Mouse (Mus musculus) embryo, embryonic 10.5 days (tissue): Measurements from ENCODE around the gene Gm11027.
A peak's percentile ranks its signal among the peaks of the same experiment; 100 is the strongest.

Experiments
- DNase-seq: peaks from one replicate; pipeline ENCODE4 v3.0.0-alpha.2; 2015; ENCODE audit warnings: low spot score

The Gm11027 gene

DNA sequence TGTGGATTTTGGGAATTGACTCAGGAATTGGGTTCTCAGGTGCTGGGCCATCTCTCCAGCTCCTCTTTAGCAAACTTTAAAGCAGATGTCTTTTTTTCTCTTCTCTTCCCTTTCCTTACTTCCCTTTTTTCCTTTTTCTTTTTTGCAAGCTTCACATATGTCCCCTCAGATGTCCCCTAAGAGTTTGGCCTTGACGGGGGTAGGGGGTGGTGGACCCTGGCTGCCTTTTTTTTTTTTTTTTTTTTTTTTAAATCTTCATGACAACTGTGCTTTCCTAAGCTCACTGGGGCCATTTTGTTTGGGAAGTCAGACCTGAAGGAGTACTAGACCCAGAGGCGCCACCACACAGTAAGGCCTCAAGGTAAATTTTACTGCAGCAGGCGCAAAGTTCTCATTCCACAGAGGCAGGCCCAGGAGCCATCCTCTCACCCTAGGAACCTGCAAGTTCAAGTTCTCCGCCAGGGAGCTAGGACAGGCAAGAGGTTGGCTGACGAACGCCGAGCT is 5.0 kb downstream of the Gm11027 start:
- DNase-seq = no peak

GRCm38 (mm10) chr12:116280653-116281364 is 5.6 kb downstream of the Gm11027 start, which contains the start of gene Esyt2:
TSS of gene Esyt2 (plus strand) at chr12:116281196.
- DNase-seq = peak; percentile 99

DNA sequence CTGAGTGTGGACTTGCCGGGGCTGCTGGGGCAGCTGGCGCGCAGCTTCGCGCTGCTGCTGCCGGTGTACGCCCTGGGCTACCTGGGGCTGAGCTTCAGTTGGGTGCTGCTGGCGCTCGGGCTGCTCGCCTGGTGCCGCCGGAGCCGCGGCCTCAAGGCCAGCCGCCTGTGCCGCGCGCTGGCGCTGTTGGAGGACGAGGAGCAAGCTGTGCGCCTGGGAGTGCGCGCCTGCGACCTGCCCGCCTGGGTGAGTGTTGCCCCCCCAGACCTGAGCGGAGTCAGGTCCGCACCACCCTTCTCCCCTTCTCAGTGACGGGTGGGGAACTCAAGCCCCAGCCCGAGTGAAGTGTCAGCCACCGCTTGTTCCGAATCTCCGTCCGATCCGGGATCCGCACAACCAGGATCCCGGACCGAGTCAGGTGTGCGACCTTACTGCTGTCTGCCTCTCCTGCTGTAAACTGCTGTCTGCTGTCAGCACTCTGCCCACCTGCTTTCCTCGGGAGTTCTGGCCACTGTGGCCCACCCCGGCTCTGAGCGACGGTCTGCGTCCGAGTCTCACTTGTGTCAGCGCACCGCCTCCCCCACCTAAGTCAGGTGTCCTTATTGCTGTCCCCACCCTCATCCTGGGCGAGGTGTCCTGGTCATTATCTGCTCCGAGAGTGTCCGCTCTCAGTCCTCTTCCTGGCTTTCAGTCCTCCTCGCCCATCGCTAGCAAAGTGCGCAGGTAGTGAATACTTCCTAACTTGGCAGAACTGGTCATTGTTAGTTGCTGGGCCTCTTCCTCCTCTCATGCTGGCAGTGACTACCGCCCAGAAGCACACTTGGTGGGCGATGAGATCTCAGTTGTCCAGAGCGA is 6.5 kb downstream of the Gm11027 start:
- peak; percentile 36 for DNase-seq

- no peak for DNase-seq
Observed at GRCm38 (mm10) chr12:116282856-116283255, 7.7 kb downstream of the Gm11027 start.

DNA sequence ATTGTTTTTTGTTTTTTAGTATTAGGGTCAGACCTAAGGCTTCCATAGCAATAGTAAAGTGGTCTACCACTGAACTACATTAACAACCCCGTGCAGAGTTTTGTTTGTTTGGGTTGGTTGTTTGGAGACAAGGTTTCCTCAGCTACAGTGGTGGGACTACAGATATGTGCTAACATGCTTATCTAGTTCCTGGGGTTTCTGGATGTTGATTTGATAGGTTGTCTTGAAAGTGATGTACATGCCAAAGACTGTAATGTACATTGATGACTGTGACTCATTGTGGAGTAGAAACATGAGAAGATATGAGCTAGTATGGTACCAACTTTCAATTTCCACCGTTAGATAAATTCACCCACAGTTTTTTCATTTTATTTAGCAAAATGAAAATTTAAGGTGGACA is 8.3 kb downstream of the Gm11027 start:
- DNase-seq = no peak

DNA sequence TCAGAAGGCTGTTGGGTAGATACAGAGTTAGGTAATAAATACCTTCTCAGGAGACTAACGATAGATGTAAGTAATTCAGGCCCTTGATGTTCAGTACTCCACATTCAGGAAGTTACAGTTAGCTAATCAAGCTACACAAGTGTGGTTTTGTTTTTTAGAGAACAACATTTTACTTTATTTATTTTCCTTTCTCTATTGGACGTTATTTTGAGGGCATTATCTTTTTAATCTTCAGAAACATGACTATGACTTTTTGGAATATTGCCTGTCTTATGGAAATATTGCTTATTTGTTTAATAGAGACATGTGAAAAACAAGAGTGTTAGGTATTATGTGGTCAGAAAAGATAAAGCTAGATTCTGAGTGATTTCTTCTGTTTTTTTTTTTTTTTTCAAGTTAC is 18.0 kb downstream of the Gm11027 start:
- DNase-seq = no peak

- DNase-seq = no peak
Observed at GRCm38 (mm10) chr12:116293599-116294292, 18.6 kb downstream of the Gm11027 start.

- DNase-seq = no peak
Observed at GRCm38 (mm10) chr12:116299906-116300305, 24.7 kb downstream of the Gm11027 start.

- DNase-seq = no peak
Observed at GRCm38 (mm10) chr12:116302181-116302580, 27.0 kb downstream of the Gm11027 start.

GRCm38 (mm10) chr12:116306042-116306441 is 30.9 kb downstream of the Gm11027 start:
- DNase-seq = no peak

DNA sequence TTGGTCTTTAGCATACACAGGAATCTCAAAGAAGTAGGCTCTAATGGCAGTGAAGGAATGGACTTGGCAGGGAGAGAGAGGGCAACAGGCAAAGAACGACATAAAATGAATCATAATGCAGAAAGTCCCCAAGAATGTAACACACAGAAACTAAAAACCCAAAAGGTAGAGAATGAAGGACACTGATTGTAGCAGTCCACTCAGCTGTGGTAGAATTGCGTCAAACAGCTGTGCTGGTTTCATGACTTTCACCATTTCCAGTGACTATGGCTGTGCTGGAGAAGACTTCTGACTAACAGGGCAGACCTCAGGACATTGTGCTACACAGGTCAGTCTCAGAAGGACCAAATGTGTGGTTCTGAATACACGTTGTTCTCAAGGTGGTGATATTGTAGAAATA is 32.7 kb downstream of the Gm11027 start:
- DNase-seq = no peak

- no peak for DNase-seq
Observed at GRCm38 (mm10) chr12:116308612-116309011, 33.4 kb downstream of the Gm11027 start.

DNA sequence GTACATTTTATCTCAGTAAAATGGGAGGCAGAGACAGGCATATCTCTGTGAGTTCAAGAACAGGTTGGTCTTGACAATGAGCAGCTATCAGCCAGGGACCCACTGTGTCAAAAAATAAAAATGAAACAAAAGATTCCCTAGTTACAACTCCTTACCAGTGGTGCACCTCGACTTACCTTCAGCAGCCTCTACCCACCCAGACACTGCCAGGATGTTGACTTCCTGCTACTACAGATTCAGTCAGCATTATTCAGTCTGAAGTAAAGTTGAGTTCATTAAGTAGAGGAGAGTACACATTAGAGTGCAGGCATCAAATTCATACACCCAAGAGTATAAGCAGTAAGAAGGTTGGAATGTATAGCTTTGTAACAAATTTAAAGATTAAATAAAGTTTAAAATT is 38.6 kb downstream of the Gm11027 start:
- no peak for DNase-seq

DNA sequence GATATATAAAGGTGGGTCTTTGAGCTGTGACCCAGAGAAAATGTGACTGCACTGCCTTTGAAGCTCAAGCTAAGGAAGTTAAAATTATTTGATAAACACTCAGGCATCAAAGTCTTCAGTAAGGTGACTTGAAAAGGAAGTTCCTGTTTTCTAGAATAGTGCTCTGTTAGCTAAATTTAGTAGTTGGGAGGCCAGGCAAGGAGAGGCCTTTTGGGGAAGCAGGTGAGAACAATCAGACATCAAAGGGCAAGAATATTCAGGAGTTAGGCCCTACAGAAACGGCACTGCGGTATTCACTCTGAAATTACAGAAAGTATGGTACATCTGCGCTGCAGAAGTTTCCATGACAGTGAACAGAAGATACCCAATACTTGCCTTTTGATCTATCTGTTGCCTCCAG is 40.3 kb downstream of the Gm11027 start:
- DNase-seq = no peak

DNA sequence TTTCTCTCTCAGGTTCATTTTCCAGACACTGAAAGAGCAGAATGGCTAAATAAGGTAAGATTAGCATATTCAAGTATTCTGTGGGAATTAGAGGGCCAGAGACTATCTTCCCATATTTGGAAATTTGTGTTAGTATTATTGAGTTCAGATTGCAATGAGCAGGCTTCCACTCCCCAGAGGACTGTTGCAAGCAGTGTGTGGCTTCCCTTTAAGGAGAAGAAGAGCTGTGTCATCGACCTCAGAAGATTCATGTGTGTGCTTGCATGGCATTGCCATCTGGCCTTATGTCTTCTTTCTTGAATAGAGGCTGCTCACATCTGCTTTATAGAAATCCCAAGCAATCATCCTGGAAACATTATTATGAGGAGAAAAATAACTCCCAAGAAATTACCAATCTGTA is 42.6 kb downstream of the Gm11027 start:
- no peak for DNase-seq
